Mouse (Mus musculus): ENCODE results near the gene Tmem19. TPM values are rescaled to one million over a fixed set of nuclear protein-coding genes. Genes with fewer than 3 reads are reported as not detected.

Tmem19 gene
- polyA plus RNA-seq, 1 experiment from 2014 or later, result 22.3 TPM

DNA sequence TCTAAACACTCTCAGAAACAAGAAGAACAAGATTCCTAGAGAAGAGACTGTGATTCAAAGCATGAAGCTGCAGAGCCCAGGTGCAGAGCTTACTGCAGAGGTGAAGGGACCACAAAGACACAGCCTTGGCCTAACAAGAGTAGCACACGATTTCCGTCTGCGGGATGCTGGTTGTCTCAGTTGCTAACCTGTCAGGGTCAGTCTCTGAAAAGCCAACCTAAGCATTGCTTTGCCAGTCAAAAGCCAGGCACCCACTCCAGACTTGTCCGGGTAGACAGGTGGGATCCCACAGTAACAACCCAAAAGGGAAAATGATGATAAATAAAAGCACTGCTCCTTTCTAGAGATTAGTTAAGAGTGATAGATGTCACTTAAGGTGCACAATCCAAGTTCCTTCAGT is 53.1 kb downstream of the Tmem19 start:
- Histone ChIP-seq H3K9ac (ENCODE audit: low read depth, low read length) (no peak overlapping the region), H3K9me3 (replicated peaks; ENCODE audit: control insufficient read depth, low read length) (no peaks in the 10 kb centered on the region), H3K4me3 (ENCODE audit: low read depth, low read length) (no peak overlapping the region), H3K4me2 (no peak overlapping the region), H3K36me3 (ENCODE audit: control insufficient read depth, insufficient read depth, low read length) (no peaks in the 10 kb centered on the region), H3K27me3 (ENCODE audit: control insufficient read depth, insufficient read depth, low read length) (no peaks in the 10 kb centered on the region), H3K27ac (ENCODE audit: low read depth, low read length) (no peak overlapping the region), H3K4me1 (ENCODE audit: control insufficient read depth, insufficient read depth, low read length) (peaks cover 32% of the 10 kb centered on the region)
- no peak for ATAC-seq (replicated peaks; ENCODE audit: insufficient number of reproducible peaks, low FRiP score, low TSS enrichment)
- WGBS (ENCODE audit: insufficient replicate concordance), result 82% methylated on average over 4 of the region's 4 CpGs

DNA sequence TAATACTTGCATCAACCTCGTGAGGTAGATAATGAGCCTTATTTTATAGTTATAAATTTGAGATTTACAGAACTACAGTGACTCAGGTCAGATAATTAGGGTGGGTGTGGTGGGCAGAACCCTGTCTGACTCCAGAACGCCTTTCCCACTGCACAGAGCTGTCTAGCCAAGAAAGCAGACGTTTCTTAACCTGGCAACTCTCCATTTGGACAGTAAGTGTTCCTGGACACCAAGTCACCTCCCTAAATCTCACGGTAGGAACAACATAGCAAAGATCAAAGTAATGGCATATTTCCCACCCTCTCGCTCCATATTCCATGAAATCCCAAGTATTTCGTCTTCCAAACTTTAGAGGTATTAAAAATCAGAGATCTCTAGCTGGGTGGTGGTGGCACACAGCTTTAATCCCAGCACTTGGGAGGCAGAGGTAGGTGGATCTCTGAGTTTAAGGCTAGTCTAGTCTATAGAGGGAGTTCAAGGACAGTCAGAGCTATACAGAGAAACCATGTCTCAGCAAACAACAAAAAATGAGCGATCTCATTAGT is 54.9 kb downstream of the Tmem19 start:
- no peaks in the 10 kb centered on the region for H3K9me3 ChIP-seq (replicated peaks; ENCODE audit: control insufficient read depth, low read length)
- peaks cover 15% of the 10 kb centered on the region for H3K4me1 ChIP-seq (ENCODE audit: control insufficient read depth, insufficient read depth, low read length)
- no peaks in the 10 kb centered on the region for H3K27me3 ChIP-seq (ENCODE audit: control insufficient read depth, insufficient read depth, low read length)
- 86% methylated on average over 7 of the region's 7 CpGs for WGBS (ENCODE audit: insufficient replicate concordance)
- no peak overlapping the region for H3K9ac ChIP-seq (ENCODE audit: low read depth, low read length)
- no peak for ATAC-seq (replicated peaks; ENCODE audit: insufficient number of reproducible peaks, low FRiP score, low TSS enrichment)
- H3K4me2 ChIP-seq, result no peak overlapping the region
- H3K36me3 ChIP-seq (ENCODE audit: control insufficient read depth, insufficient read depth, low read length), result no peaks in the 10 kb centered on the region
- H3K27ac ChIP-seq (ENCODE audit: low read depth, low read length), result no peak overlapping the region
- H3K4me3 ChIP-seq (ENCODE audit: low read depth, low read length), result no peak overlapping the region

DNA sequence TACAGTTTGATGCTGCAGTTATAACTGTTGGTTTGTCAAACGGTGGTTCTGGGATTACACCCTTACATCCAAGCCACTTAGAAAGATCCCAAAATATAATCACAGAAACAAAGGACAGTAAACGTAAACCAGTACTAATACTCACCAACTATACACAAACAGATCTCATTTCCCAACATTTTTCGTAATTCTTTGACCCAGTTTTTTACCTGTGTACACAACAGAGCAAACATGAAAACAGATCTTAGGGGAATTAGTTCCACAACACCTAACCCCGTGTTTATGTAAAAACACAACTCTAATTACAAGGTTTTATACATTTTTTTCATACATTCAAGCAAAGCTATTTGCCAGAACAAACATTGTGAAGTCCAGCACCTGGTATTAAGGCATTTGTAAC is 63.6 kb downstream of the Tmem19 start:
- no peak for ATAC-seq (replicated peaks; ENCODE audit: insufficient number of reproducible peaks, low FRiP score, low TSS enrichment)
- H3K9ac ChIP-seq (ENCODE audit: low read depth, low read length), result no peak overlapping the region
- H3K4me3 ChIP-seq (ENCODE audit: low read depth, low read length), result no peak overlapping the region
- 88% methylated on average over 4 of the region's 4 CpGs for WGBS (ENCODE audit: insufficient replicate concordance)
- no peaks in the 10 kb centered on the region for H3K9me3 ChIP-seq (replicated peaks; ENCODE audit: control insufficient read depth, low read length)
- no peaks in the 10 kb centered on the region for H3K27me3 ChIP-seq (ENCODE audit: control insufficient read depth, insufficient read depth, low read length)
- H3K4me1 ChIP-seq (ENCODE audit: control insufficient read depth, insufficient read depth, low read length), result no peaks in the 10 kb centered on the region
- peaks cover 3% of the 10 kb centered on the region for H3K36me3 ChIP-seq (ENCODE audit: control insufficient read depth, insufficient read depth, low read length)
- H3K4me2 ChIP-seq, result no peak overlapping the region
- H3K27ac ChIP-seq (ENCODE audit: low read depth, low read length), result no peak overlapping the region

DNA sequence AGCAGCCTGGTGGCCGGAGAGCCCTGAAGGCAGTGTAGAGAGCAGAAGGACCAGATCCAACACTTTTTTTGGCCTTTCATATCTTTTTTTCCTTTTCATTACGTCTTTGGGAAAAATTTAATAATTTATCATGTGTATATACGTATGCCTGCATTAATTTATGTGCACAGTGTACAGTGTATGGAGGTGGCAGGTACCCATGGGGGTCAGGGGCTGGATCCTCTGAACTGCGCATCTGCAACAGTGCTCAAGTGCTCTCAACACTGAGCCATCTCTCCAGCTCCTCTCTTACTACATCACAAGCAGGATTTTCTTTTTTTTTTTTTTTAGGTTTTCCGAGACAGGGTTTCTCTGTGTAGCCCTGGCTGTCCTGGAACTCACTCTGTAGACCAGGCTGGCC is 64.7 kb downstream of the Tmem19 start:
- ATAC-seq (replicated peaks; ENCODE audit: insufficient number of reproducible peaks, low FRiP score, low TSS enrichment), result no peak
- H3K27me3 ChIP-seq (ENCODE audit: control insufficient read depth, insufficient read depth, low read length), result no peaks in the 10 kb centered on the region
- H3K27ac ChIP-seq (ENCODE audit: low read depth, low read length), result no peak overlapping the region
- H3K36me3 ChIP-seq (ENCODE audit: control insufficient read depth, insufficient read depth, low read length), result peaks cover 10% of the 10 kb centered on the region
- H3K9ac ChIP-seq (ENCODE audit: low read depth, low read length), result no peak overlapping the region
- H3K4me2 ChIP-seq, result no peak overlapping the region
- no peaks in the 10 kb centered on the region for H3K9me3 ChIP-seq (replicated peaks; ENCODE audit: control insufficient read depth, low read length)
- no peaks in the 10 kb centered on the region for H3K4me1 ChIP-seq (ENCODE audit: control insufficient read depth, insufficient read depth, low read length)
- no peak overlapping the region for H3K4me3 ChIP-seq (ENCODE audit: low read depth, low read length)
- 90% methylated on average over 5 of the region's 5 CpGs for WGBS (ENCODE audit: insufficient replicate concordance)

DNA sequence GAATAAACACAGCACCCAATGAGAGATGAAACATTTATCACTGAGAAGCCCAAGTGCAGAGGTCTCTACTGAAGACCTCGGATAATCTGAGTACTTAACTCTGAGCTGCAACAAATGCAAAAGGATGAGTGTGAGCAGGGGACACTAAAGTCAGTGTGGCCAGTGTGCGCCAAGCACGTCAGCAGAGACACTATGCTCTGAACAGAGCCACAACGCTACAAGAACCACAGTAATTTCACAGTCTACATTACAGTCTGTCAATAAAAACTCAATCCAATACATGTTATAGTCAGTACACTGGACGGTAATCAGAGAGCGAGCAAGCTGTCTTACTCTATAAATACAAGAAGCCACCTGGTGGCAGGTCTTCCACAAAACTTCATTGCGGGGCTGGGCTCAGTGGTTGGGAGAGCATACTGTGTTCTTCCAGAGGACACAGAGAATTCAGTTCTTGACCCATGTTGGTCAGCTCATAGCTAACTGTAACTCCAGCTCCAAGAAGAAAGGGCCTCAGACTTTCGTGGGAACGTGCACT is 65.8 kb downstream of the Tmem19 start:
- no peaks in the 10 kb centered on the region for H3K4me1 ChIP-seq (ENCODE audit: control insufficient read depth, insufficient read depth, low read length)
- 82% methylated on average over 9 of the region's 9 CpGs for WGBS (ENCODE audit: insufficient replicate concordance)
- H3K4me2 ChIP-seq, result no peak overlapping the region
- ATAC-seq (replicated peaks; ENCODE audit: insufficient number of reproducible peaks, low FRiP score, low TSS enrichment), result no peak
- no peaks in the 10 kb centered on the region for H3K9me3 ChIP-seq (replicated peaks; ENCODE audit: control insufficient read depth, low read length)
- peaks cover 10% of the 10 kb centered on the region for H3K36me3 ChIP-seq (ENCODE audit: control insufficient read depth, insufficient read depth, low read length)
- H3K4me3 ChIP-seq (ENCODE audit: low read depth, low read length), result no peak overlapping the region
- no peaks in the 10 kb centered on the region for H3K27me3 ChIP-seq (ENCODE audit: control insufficient read depth, insufficient read depth, low read length)
- H3K27ac ChIP-seq (ENCODE audit: low read depth, low read length), result no peak overlapping the region
- no peak overlapping the region for H3K9ac ChIP-seq (ENCODE audit: low read depth, low read length)

DNA sequence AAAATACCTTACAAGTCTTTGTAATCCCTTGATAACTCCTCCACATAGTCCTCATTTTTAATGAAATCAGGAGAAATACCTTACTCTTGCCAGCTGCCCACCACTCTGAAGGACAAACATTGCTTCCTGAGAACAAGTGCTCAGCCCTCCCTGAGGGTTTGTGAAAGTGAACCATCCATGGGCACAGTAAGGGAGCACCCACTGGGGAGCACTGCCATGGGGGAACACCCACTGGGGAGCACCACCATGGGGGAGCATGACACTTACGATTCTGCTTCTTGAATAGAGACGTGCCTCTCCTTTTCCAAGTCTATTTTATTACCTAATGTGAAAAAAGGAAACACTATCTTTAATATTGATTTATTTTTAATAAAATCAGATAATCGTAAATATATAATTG is 67.1 kb downstream of the Tmem19 start:
- ATAC-seq (replicated peaks; ENCODE audit: insufficient number of reproducible peaks, low FRiP score, low TSS enrichment), result no peak
- H3K36me3 ChIP-seq (ENCODE audit: control insufficient read depth, insufficient read depth, low read length), result peaks cover 13% of the 10 kb centered on the region
- 92% methylated on average over 3 of the region's 3 CpGs for WGBS (ENCODE audit: insufficient replicate concordance)
- H3K4me2 ChIP-seq, result no peak overlapping the region
- H3K27me3 ChIP-seq (ENCODE audit: control insufficient read depth, insufficient read depth, low read length), result no peaks in the 10 kb centered on the region
- no peak overlapping the region for H3K4me3 ChIP-seq (ENCODE audit: low read depth, low read length)
- H3K9me3 ChIP-seq (replicated peaks; ENCODE audit: control insufficient read depth, low read length), result no peaks in the 10 kb centered on the region
- no peak overlapping the region for H3K27ac ChIP-seq (ENCODE audit: low read depth, low read length)
- H3K9ac ChIP-seq (ENCODE audit: low read depth, low read length), result no peak overlapping the region
- H3K4me1 ChIP-seq (ENCODE audit: control insufficient read depth, insufficient read depth, low read length), result no peaks in the 10 kb centered on the region

DNA sequence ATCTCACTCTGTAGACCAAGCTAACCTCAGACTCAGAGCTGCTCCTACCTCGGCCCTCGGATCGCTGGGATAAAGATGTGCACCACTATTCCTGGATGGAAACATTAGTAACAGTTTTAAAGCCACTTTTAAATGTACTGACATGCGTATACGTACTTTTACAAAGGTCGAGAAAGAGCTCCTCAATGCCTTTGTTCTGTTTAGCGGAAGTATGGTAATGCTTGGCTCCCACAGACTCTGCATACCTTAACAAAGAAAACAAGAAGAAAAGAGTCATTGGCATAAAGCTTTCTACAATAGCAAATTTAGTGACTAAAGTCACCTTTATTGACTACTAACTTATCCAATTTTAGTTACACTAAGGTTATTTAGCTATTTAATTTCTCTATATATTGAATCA is 67.6 kb downstream of the Tmem19 start:
- H3K27me3 ChIP-seq (ENCODE audit: control insufficient read depth, insufficient read depth, low read length), result no peaks in the 10 kb centered on the region
- H3K4me3 ChIP-seq (ENCODE audit: low read depth, low read length), result no peak overlapping the region
- no peak for ATAC-seq (replicated peaks; ENCODE audit: insufficient number of reproducible peaks, low FRiP score, low TSS enrichment)
- H3K4me1 ChIP-seq (ENCODE audit: control insufficient read depth, insufficient read depth, low read length), result no peaks in the 10 kb centered on the region
- WGBS (ENCODE audit: insufficient replicate concordance), result 94% methylated on average over 7 of the region's 7 CpGs
- H3K27ac ChIP-seq (ENCODE audit: low read depth, low read length), result no peak overlapping the region
- H3K9ac ChIP-seq (ENCODE audit: low read depth, low read length), result no peak overlapping the region
- no peaks in the 10 kb centered on the region for H3K9me3 ChIP-seq (replicated peaks; ENCODE audit: control insufficient read depth, low read length)
- peaks cover 13% of the 10 kb centered on the region for H3K36me3 ChIP-seq (ENCODE audit: control insufficient read depth, insufficient read depth, low read length)
- H3K4me2 ChIP-seq, result no peak overlapping the region

DNA sequence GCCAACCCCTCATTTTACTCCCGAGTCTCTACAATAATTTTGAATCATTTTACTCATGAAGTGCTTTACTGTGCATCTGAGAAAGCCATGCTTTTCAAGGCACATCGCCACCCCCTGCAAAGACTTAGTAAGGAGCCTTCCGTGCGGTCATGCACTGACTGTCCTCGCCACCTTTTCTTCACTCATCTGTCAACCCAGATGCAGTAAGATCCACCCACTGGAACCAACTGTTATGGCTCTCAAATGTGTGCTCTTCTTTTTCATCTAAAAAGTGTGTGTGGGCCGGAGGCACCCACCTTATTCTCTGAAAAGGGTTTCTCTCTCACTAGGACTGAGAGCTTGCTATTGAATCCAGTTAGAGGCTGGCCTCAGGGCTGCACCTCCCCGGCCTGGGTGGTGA is 68.4 kb downstream of the Tmem19 start:
- peaks cover 13% of the 10 kb centered on the region for H3K36me3 ChIP-seq (ENCODE audit: control insufficient read depth, insufficient read depth, low read length)

DNA sequence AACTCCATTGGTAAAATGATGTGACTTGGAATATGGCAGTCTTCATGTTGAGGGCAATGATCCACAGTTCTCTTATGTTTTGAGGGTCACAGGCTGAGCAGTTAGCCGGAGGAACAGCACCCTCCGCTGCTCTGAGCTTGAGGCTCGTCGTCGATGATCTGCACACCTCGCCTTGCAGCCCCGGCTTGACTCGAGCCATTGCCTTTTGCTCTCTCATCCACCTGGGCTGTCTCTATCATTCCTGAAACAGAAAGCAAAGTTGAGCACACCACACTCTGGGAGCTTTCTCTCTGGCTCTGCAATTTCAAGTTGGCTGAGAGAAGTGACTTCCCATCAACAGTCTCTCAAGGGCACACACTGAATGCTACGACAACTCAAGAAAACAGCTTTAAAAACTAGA is 71.6 kb downstream of the Tmem19 start:
- ATAC-seq (replicated peaks; ENCODE audit: insufficient number of reproducible peaks, low FRiP score, low TSS enrichment), result no peak
- peaks cover 17% of the 10 kb centered on the region for H3K36me3 ChIP-seq (ENCODE audit: control insufficient read depth, insufficient read depth, low read length)
- no peak overlapping the region for H3K9ac ChIP-seq (ENCODE audit: low read depth, low read length)
- H3K9me3 ChIP-seq (replicated peaks; ENCODE audit: control insufficient read depth, low read length), result no peaks in the 10 kb centered on the region
- 86% methylated on average over 9 of the region's 9 CpGs for WGBS (ENCODE audit: insufficient replicate concordance)
- H3K27me3 ChIP-seq (ENCODE audit: control insufficient read depth, insufficient read depth, low read length), result no peaks in the 10 kb centered on the region
- H3K4me2 ChIP-seq, result no peak overlapping the region
- H3K27ac ChIP-seq (ENCODE audit: low read depth, low read length), result no peak overlapping the region
- no peaks in the 10 kb centered on the region for H3K4me1 ChIP-seq (ENCODE audit: control insufficient read depth, insufficient read depth, low read length)
- H3K4me3 ChIP-seq (ENCODE audit: low read depth, low read length), result no peak overlapping the region

More for the DNA sequence above, 68.4 kb downstream of the Tmem19 start:
- Histone ChIP-seq H3K4me2 (no peak overlapping the region), H3K27ac (ENCODE audit: low read depth, low read length) (no peak overlapping the region), H3K27me3 (ENCODE audit: control insufficient read depth, insufficient read depth, low read length) (no peaks in the 10 kb centered on the region), H3K4me3 (ENCODE audit: low read depth, low read length) (no peak overlapping the region), H3K9me3 (replicated peaks; ENCODE audit: control insufficient read depth, low read length) (no peaks in the 10 kb centered on the region), H3K9ac (ENCODE audit: low read depth, low read length) (no peak overlapping the region), H3K4me1 (ENCODE audit: control insufficient read depth, insufficient read depth, low read length) (no peaks in the 10 kb centered on the region)
- ATAC-seq (replicated peaks; ENCODE audit: insufficient number of reproducible peaks, low FRiP score, low TSS enrichment), result no peak
- WGBS (ENCODE audit: insufficient replicate concordance), result 86% methylated on average over 7 of the region's 7 CpGs

Measured in heart, embryonic 11.5 days (tissue).